Mouse (Mus musculus): Measurements from ENCODE around the gene Gch1. TPM values are rescaled to one million over a fixed set of nuclear protein-coding genes. Genes with fewer than 3 reads are reported as not detected.
"Not testable (repeated sequence)": the region's sequence is repeated elsewhere in the genome, so short reads cannot be mapped to it uniquely, and the experiment has no call there.

Gene Gch1
- polyA plus RNA-seq, 1 experiment: 9.9 TPM

DNA sequence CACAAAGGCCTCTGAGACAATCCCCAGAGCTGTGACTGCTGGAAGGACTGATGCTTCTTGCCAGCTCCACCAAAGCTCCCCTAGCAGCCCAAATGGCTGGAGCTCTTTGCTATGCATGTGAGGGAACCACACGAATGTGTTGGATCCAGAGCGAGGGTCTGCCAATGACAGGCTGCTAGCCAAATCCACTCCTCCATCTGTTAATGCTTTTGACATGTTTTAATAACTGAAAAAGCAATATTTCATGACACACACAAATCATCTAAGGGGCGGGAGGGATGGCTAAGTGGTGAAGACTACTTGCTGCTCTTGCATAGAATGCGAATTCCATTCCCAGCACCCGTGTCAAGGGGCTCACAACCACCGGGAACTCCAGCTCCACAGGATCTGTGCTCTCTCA lies 37.9 kb downstream of the Gch1 start:
- no peak for DNase-seq
- WGBS: 86% methylated on average over 6 of the region's 6 CpGs
- Histone ChIP-seq H3K4me1 (ENCODE audit: control insufficient read depth, insufficient read depth, low read length) (no peaks in the 10 kb centered on the region), H3K4me3 (replicated peaks; ENCODE audit: extremely low read depth, low read depth, low read length) (no peak overlapping the region)
- TF ChIP-seq POLR2A (IDR thresholded peaks at IDR 0.05; ENCODE audit: borderline replicate concordance, extremely low read depth, low read depth, low read length) (no peak), CTCF (IDR thresholded peaks at IDR 0.05; ENCODE audit: insufficient read depth, low read length) (no peak)

DNA sequence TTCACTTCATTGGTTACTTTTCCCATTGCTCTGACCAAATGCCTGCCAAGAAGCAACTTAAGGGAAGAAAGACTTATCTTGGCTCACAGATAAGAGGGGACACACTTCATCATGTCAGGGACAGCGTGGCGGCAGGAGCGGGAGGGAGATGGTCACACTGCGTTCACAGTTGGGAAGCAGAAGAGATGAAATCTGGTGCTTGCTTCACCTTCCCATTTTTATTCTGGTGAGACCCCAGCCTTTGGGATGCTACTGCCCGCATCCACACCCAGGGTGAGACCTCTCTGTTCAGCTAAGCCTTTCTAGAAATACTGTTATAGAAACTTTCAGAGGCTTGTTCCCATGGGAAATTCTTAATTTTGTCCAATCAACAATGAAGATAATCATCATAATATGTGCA lies 44.9 kb downstream of the Gch1 start:
- no peaks in the 10 kb centered on the region for H3K4me1 ChIP-seq (ENCODE audit: control insufficient read depth, insufficient read depth, low read length)
- H3K4me3 ChIP-seq (replicated peaks; ENCODE audit: extremely low read depth, low read depth, low read length): no peak overlapping the region
- no peak for DNase-seq
- 83% methylated on average over 5 of the region's 5 CpGs for WGBS
- TF ChIP-seq POLR2A (IDR thresholded peaks at IDR 0.05; ENCODE audit: borderline replicate concordance, extremely low read depth, low read depth, low read length) (no peak), CTCF (IDR thresholded peaks at IDR 0.05; ENCODE audit: insufficient read depth, low read length) (no peak)

DNA sequence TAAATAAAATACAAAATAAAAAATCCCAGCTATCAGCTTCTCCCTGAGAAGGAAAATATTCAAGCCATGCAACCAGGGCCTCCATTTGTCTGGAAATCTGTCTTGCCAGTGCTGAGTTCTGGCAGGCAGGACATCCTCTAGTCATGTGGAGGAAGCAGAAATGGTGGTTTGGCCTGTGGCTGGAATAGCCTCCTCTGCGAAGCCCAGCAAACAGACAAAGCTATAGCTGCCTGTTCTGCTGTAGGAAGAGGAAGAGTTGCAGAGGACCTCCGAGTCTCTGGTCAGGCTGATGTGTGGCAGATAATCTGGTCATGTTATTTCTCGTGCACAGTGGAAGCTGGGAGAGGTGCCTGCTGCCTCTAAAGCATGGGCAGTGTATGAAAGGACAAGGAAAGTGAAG lies 50.4 kb downstream of the Gch1 start:
- Histone ChIP-seq H3K4me1 (ENCODE audit: control insufficient read depth, insufficient read depth, low read length) (no peaks in the 10 kb centered on the region), H3K4me3 (replicated peaks; ENCODE audit: extremely low read depth, low read depth, low read length) (no peak overlapping the region)
- TF ChIP-seq POLR2A (IDR thresholded peaks at IDR 0.05; ENCODE audit: borderline replicate concordance, extremely low read depth, low read depth, low read length) (no peak), CTCF (IDR thresholded peaks at IDR 0.05; ENCODE audit: insufficient read depth, low read length) (no peak)
- 60% methylated on average over 3 of the region's 3 CpGs for WGBS
- DNase-seq: no peak

DNA sequence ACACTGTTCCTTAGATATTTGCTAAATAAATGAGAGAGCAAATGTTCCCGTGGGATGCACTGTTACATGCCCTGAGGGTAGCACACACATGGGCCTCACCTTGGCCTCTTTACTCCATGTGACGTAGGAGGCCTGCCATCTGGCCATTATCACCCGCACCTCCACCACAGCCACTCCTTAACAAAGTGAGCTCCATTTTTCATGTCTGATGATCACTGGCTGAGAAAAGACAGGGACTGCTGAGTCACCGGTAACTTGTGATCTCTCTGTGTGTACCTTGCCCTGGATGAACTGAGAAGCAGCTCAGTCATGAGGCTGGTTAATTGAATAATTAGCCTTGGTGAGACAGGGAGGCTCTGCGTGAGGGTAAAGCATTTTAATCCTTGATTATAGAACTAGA lies 52.6 kb downstream of the Gch1 start:
- no peak for TF ChIP-seq POLR2A (IDR thresholded peaks at IDR 0.05; ENCODE audit: borderline replicate concordance, extremely low read depth, low read depth, low read length)
- no peak for TF ChIP-seq CTCF (IDR thresholded peaks at IDR 0.05; ENCODE audit: insufficient read depth, low read length)
- Histone ChIP-seq H3K4me3 (replicated peaks; ENCODE audit: extremely low read depth, low read depth, low read length) (no peak overlapping the region), H3K4me1 (ENCODE audit: control insufficient read depth, insufficient read depth, low read length) (no peaks in the 10 kb centered on the region)
- no peak for DNase-seq
- WGBS: 80% methylated on average over 5 of the region's 5 CpGs

DNA sequence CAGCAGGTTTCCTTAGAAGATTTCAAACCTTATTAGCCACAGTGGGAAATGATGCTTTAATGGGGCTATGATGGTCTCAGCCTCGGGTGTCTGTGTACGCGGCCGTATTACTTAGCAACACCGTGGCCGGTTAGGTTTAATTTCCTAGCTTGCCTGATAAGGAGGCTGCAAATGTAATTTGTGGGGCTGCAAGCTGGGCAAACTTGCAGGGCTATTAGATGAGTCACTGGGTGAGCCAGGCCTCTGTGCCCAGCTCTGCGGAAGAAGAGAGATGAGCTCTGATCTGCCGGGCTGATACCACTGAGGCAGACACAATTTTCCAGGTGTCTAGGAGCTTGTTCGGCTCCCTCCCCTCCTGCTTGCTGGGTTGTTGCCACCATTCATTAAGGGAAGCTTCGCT lies 55.3 kb downstream of the Gch1 start:
- no peaks in the 10 kb centered on the region for H3K4me1 ChIP-seq (ENCODE audit: control insufficient read depth, insufficient read depth, low read length)
- no peak for TF ChIP-seq POLR2A (IDR thresholded peaks at IDR 0.05; ENCODE audit: borderline replicate concordance, extremely low read depth, low read depth, low read length)
- TF ChIP-seq CTCF (IDR thresholded peaks at IDR 0.05; ENCODE audit: insufficient read depth, low read length): no peak
- DNase-seq: no peak
- WGBS: 71% methylated on average over 10 of the region's 10 CpGs
- no peak overlapping the region for H3K4me3 ChIP-seq (replicated peaks; ENCODE audit: extremely low read depth, low read depth, low read length)

DNA sequence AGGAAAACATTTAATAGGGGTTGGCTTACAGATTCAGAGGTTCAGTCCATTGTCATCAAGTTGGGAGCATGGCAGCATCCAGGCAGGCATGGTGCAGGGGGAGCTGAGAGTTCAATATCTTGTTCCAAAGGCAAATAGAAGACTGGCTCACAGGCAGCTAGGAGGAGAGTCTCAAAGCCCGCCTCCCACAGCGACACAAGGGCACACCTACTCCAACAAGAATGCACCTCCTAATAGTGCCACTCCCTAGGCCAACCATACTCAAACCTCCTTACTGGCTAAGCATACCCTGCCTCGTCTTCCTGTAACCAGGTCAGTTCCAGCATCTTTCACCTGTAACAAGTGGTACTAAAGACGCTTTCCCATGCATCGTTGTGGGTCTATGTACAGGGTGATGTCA lies 61.2 kb downstream of the Gch1 start:
- TF ChIP-seq CTCF (IDR thresholded peaks at IDR 0.05; ENCODE audit: insufficient read depth, low read length) (no peak), POLR2A (IDR thresholded peaks at IDR 0.05; ENCODE audit: borderline replicate concordance, extremely low read depth, low read depth, low read length) (no peak)
- no peaks in the 10 kb centered on the region for H3K4me1 ChIP-seq (ENCODE audit: control insufficient read depth, insufficient read depth, low read length)
- WGBS: 75% methylated on average over 5 of the region's 5 CpGs
- no peak overlapping the region for H3K4me3 ChIP-seq (replicated peaks; ENCODE audit: extremely low read depth, low read depth, low read length)
- no peak for DNase-seq

DNA sequence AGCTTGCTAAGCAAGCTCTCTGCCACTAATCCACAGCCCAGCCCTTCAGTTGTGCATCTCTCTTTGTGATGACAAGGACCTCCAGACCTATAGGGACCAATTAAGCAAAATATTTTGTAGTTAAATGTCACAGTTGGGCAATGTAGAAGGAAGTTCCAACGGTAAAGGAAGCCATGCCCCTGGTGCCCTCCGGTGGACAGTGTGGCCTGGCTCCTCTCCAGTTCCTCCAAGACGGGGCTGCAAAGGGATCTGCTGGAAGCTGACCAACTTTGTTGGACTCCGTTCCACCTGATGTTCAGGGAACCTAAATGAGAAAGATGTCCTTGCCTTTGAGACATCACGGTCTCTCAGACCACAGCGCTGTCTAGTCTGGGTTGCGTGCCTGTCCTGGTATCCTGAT lies 71.7 kb downstream of the Gch1 start:
- 49% methylated on average over 7 of the region's 7 CpGs for WGBS
- TF ChIP-seq CTCF (IDR thresholded peaks at IDR 0.05; ENCODE audit: insufficient read depth, low read length) (no peak), POLR2A (IDR thresholded peaks at IDR 0.05; ENCODE audit: borderline replicate concordance, extremely low read depth, low read depth, low read length) (no peak)
- no peak overlapping the region for H3K4me3 ChIP-seq (replicated peaks; ENCODE audit: extremely low read depth, low read depth, low read length)
- no peak for DNase-seq
- no peaks in the 10 kb centered on the region for H3K4me1 ChIP-seq (ENCODE audit: control insufficient read depth, insufficient read depth, low read length)

DNA sequence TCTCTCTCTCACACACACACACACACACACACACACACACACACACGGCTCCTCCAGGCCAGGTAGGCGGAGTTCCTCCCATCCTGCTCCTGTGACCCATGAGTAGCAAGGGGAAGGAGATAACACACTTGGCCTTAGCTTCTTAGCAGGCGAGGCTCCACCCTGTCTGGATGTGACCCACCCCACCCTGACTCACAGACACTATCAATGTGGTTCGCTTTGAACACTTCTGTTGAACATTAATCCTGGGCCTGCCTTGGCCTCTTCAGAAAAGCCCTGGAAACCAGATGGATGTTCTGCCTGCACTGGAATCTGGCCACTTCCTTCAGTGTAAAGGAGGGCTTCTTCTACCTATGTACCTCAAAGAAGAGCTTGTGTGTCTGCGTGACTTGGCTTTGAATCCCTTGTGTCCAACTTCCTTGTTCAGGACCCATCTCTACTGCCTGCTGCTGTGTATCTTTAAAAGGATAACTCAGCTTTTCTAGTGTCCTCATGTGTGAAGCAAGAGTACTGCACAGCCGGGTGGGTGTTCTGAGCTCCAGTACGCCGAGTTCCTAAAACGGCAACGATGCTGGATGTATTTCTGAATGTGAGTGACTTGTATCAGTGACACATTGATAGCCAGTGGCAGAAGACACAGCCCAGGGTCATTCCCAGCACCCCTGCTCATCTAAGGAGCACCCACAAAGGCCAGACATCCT lies 73.0 kb downstream of the Gch1 start:
- no peaks in the 10 kb centered on the region for H3K4me1 ChIP-seq (ENCODE audit: control insufficient read depth, insufficient read depth, low read length)
- no peak overlapping the region for H3K4me3 ChIP-seq (replicated peaks; ENCODE audit: extremely low read depth, low read depth, low read length)
- WGBS: 63% methylated on average over 9 of the region's 10 CpGs
- TF ChIP-seq CTCF (IDR thresholded peaks at IDR 0.05; ENCODE audit: insufficient read depth, low read length) (no peak), POLR2A (IDR thresholded peaks at IDR 0.05; ENCODE audit: borderline replicate concordance, extremely low read depth, low read depth, low read length) (no peak)
- no peak for DNase-seq

DNA sequence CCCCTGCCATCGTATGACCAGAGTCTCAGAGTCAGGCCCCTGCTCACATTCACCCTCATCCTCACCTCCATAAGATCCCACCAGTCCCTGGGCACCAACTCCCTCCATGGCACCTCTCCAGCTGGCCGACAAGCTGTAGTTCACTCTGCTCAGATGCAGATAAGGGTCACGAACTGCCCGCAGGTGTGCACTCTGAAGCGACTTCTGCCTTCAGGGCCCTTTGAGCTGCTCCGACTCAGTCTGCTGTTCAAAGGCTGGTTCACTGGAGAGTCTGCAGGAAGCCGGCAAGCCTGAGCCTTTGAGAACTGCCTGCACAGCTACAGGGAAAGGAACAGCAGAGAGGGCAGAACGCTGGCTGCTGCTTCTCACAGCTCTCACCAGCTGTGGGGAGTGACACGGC lies 74.1 kb downstream of the Gch1 start:
- no peak overlapping the region for H3K4me3 ChIP-seq (replicated peaks; ENCODE audit: extremely low read depth, low read depth, low read length)
- no peak for DNase-seq
- H3K4me1 ChIP-seq (ENCODE audit: control insufficient read depth, insufficient read depth, low read length): no peaks in the 10 kb centered on the region
- WGBS: 59% methylated on average over 9 of the region's 9 CpGs
- TF ChIP-seq POLR2A (IDR thresholded peaks at IDR 0.05; ENCODE audit: borderline replicate concordance, extremely low read depth, low read depth, low read length) (no peak), CTCF (IDR thresholded peaks at IDR 0.05; ENCODE audit: insufficient read depth, low read length) (no peak)

DNA sequence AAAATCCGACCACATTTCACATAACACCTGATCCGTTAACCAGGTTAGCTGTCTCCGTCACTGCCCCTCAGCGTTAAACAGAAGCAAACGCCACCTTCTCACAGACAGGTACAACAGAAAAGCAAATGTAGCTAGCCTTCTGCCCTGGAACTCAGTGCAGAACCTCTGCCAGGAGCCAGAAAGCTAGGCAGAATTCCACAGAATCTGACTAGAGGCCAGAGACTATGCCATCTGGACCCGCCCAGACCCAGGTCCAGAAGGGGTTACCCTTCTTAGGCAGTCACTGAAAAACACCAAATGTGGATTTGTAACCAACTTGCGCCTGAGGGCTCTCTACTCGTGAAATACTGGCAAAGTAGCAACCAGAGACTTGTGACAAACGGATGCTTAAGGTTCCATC lies 77.9 kb downstream of the Gch1 start:
- no peak overlapping the region for H3K4me3 ChIP-seq (replicated peaks; ENCODE audit: extremely low read depth, low read depth, low read length)
- TF ChIP-seq CTCF (IDR thresholded peaks at IDR 0.05; ENCODE audit: insufficient read depth, low read length) (no peak), POLR2A (IDR thresholded peaks at IDR 0.05; ENCODE audit: borderline replicate concordance, extremely low read depth, low read depth, low read length) (no peak)
- no peak for DNase-seq
- H3K4me1 ChIP-seq (ENCODE audit: control insufficient read depth, insufficient read depth, low read length): no peaks in the 10 kb centered on the region
- WGBS: 45% methylated on average over 9 of the region's 9 CpGs

DNA sequence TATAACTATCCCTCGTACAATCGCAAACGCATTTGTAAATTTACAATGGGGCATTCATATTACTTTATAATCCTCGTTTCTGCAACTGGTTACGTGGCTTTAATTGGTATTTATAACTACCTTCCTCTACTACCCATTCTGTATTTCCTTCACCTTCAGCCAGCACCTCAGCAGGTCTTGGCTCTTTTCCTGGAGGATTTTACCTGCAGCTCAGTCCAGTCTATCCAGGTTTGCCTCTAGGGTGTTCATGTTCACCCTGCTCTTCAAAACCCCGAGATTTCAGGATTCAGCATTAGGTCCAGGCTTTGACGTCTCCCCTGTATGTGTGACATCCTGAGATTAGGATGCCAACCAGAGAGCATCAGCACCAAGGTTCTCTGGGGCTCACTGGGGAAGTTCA lies 78.8 kb downstream of the Gch1 start:
- not testable (repeated sequence) for H3K4me3 ChIP-seq (replicated peaks; ENCODE audit: extremely low read depth, low read depth, low read length); H3K4me1 ChIP-seq (ENCODE audit: control insufficient read depth, insufficient read depth, low read length); DNase-seq
- WGBS: 83% methylated on average over 7 of the region's 7 CpGs
